Mouse (Mus musculus) G1E (cell line): ENCODE results near the gene Dcaf11. TPM values are rescaled to one million over a fixed set of nuclear protein-coding genes. Genes with fewer than 3 reads are reported as not detected.

Source experiments
- ATAC-seq: 2 replicates; pipeline ENCODE4 v1.8.0; 2016; ENCODE audit warnings: mild to moderate bottlenecking; ENCODE audit not compliant: insufficient number of reproducible peaks, poor library complexity, low FRiP score, severe bottlenecking; ENCODE audit errors: extremely low read depth
- DNase-seq: peaks from one replicate; pipeline ENCODE4 v3.0.0; 2012; ENCODE audit warnings: low spot score
- H3K27me3 ChIP-seq: 2 replicates; pipeline ENCODE4 v1.6.1; 2012; ENCODE audit warnings: mild to moderate bottlenecking, low read length, inconsistent platforms; ENCODE audit not compliant: insufficient read depth
- H3K36me3 ChIP-seq: replicated peaks from 2 replicates; pipeline ENCODE3; 2012; ENCODE audit warnings: mild to moderate bottlenecking, inconsistent platforms
- H3K4me1 ChIP-seq: 2 replicates; pipeline ENCODE4 v1.6.1; 2012; ENCODE audit warnings: low read depth, low read length, inconsistent platforms, mixed read lengths; ENCODE audit not compliant: insufficient read depth
- H3K4me3 ChIP-seq: 2 replicates; pipeline ENCODE4 v1.5.1; 2012; ENCODE audit warnings: low read depth, mild to moderate bottlenecking, inconsistent platforms, low read length, moderate library complexity, mixed read lengths
- H3K9me3 ChIP-seq: replicated peaks from 2 replicates; pipeline ENCODE4 v1.6.1; 2012; ENCODE audit warnings: inconsistent platforms
- CTCF ChIP-seq: IDR thresholded peaks from 2 replicates; pipeline ENCODE4 v1.5.1; 2012; ENCODE audit warnings: low read depth, low read length, inconsistent platforms, mixed read lengths
- GATA1 ChIP-seq: IDR thresholded peaks from 2 replicates; pipeline ENCODE4 v1.6.1; 2012; ENCODE audit warnings: borderline replicate concordance, low read length, inconsistent platforms, mixed read lengths
- GATA2 ChIP-seq: IDR thresholded peaks from 2 replicates; pipeline ENCODE4 v1.6.1; 2012; ENCODE audit warnings: low read depth, low read length, inconsistent platforms, borderline replicate concordance
- POLR2AphosphoS5 ChIP-seq: IDR thresholded peaks from 2 replicates; pipeline ENCODE4 v1.6.1; 2012; ENCODE audit warnings: low read depth, low read length, inconsistent platforms; ENCODE audit not compliant: insufficient replicate concordance
- TAL1 ChIP-seq: conservative IDR thresholded peaks from 2 replicates; pipeline ENCODE4 v1.6.1; 2012; ENCODE audit warnings: low read depth, low read length, inconsistent platforms, mixed read lengths
- polyA plus RNA-seq: library from polyadenylated mRNA; stranded (reverse); fragments of >175 nt; gene quantifications from 2 replicates; pipeline ENCODE4 v1.2.3, GENCODE M21; 2012
- total RNA-seq, 2 experiments: library from RNA; stranded (forward) in 1 of 2; stranded (reverse) in 1 of 2; fragments of 200-1000 nt in 1 of 2; fragments of >200 nt in 1 of 2; fragmentation: Nextera tagmentation in 1 of 2; gene quantifications; 2 replicates each; pipeline ENCODE4 v1.2.3; 2014 to 2017

Dcaf11 gene
- total and polyA plus RNA-seq, 3 experiments = 40.0 to 51.2 (median 42.7) TPM

GRCm38 (mm10) chr14:55520451-55521361 is 39.1 kb upstream of the Dcaf11 start:
- Histone ChIP-seq H3K9me3 (no peaks in the 10 kb centered on the region), H3K27me3 (peaks cover 74% of the 10 kb centered on the region), H3K4me3 (no peak overlapping the region), H3K4me1 (no peaks in the 10 kb centered on the region; the same call in 1 of the 2 replicates), H3K36me3 (no peaks in the 10 kb centered on the region)
- TF ChIP-seq CTCF = no peak
- TF ChIP-seq TAL1 = no peak
- no peak for TF ChIP-seq GATA1
- no peak for ATAC-seq
- no peak for DNase-seq

GRCm38 (mm10) chr14:55524062-55524461 is 35.7 kb upstream of the Dcaf11 start:
- ATAC-seq (no peak), DNase-seq (no peak)

GRCm38 (mm10) chr14:55524785-55525184 is 35.0 kb upstream of the Dcaf11 start, which contains the start of gene Nrl:
TSS of gene Nrl (minus strand) at chr14:55524981.
- H3K36me3 ChIP-seq = no peaks in the 10 kb centered on the region
- no peaks in the 10 kb centered on the region for H3K9me3 ChIP-seq
- no peak for ATAC-seq
- peaks cover 61% of the 10 kb centered on the region for H3K27me3 ChIP-seq
- no peak for TF ChIP-seq TAL1
- no peak for TF ChIP-seq GATA1
- TF ChIP-seq GATA2 = no peak
- TF ChIP-seq CTCF = no peak
- no peak for TF ChIP-seq POLR2AphosphoS5
- DNase-seq = no peak
- no peak within 1 kb of the TSS for H3K4me3 ChIP-seq
- H3K4me1 ChIP-seq = peaks cover 3% of the 10 kb centered on the region

More at GRCm38 (mm10) chr14:55524062-55524461, 35.7 kb upstream of the Dcaf11 start:
- Histone ChIP-seq H3K36me3 (no peaks in the 10 kb centered on the region), H3K9me3 (no peaks in the 10 kb centered on the region), H3K27me3 (peaks cover 58% of the 10 kb centered on the region), H3K4me1 (peaks cover 3% of the 10 kb centered on the region), H3K4me3 (no peak overlapping the region)
- TF ChIP-seq TAL1 (no peak), POLR2AphosphoS5 (no peak), CTCF (no peak), GATA1 (no peak), GATA2 (no peak)

- H3K4me1 ChIP-seq = peaks cover 3% of the 10 kb centered on the region; the same call in 1 of the 2 replicates
- H3K27me3 ChIP-seq = peaks cover 53% of the 10 kb centered on the region
- TF ChIP-seq GATA2 = no peak
- TF ChIP-seq CTCF = no peak
- TF ChIP-seq POLR2AphosphoS5 = no peak
- no peak for TF ChIP-seq GATA1
- no peak for TF ChIP-seq TAL1
- no peak for ATAC-seq
- H3K4me3 ChIP-seq = no peak overlapping the region
- DNase-seq = no peak
- no peaks in the 10 kb centered on the region for H3K9me3 ChIP-seq
- no peaks in the 10 kb centered on the region for H3K36me3 ChIP-seq
These were observed 33.1 kb upstream of the Dcaf11 start for GRCm38 (mm10) chr14:55526674-55527073.

GRCm38 (mm10) chr14:55527940-55528339 is 31.9 kb upstream of the Dcaf11 start:
- peaks cover 3% of the 10 kb centered on the region; the same call in 1 of the 2 replicates for H3K4me1 ChIP-seq
- no peaks in the 10 kb centered on the region for H3K36me3 ChIP-seq
- TF ChIP-seq CTCF (0 out of 2 replicates have a peak, but pooled peaks have one; percentile 27), TAL1 (no peak)
- no peak for DNase-seq
- H3K27me3 ChIP-seq = peaks cover 47% of the 10 kb centered on the region
- ATAC-seq = no peak
- H3K4me3 ChIP-seq = no peak overlapping the region
- H3K9me3 ChIP-seq = no peaks in the 10 kb centered on the region

- Histone ChIP-seq H3K4me3 (no peak overlapping the region), H3K36me3 (no peaks in the 10 kb centered on the region), H3K9me3 (no peaks in the 10 kb centered on the region), H3K4me1 (peaks cover 24% of the 10 kb centered on the region), H3K27me3 (peaks cover 17% of the 10 kb centered on the region)
- no peak for DNase-seq
- TF ChIP-seq GATA2 (no peak), GATA1 (no peak), TAL1 (no peak), CTCF (peak; percentile 78), POLR2AphosphoS5 (no peak)
- ATAC-seq = no peak
These were observed 23.6 kb upstream of the Dcaf11 start for GRCm38 (mm10) chr14:55536116-55536745.
